Mouse (Mus musculus): ENCODE results near the gene Fam234a.

DNA sequence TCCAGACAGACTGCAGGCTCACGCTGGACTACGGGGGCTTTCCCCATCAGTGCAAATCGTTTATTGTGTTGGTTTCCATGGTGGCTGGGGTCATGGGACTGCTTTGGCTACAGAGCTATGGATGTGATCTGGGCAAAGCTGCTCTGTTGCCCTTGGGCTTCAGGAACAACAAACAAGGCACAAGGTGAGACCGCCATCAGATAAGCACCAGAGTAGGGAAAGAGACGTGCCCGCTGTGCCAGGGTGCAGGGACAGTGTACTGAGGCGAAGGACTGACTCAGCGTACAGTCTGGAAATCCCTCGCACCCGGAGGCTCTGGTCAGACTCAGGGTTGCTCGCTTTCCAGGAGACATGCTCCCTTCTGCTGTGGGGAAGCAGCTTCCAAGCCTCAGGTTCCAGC, 31.4 kb downstream of the Fam234a start:
- no peak for TF ChIP-seq CTCF (IDR thresholded peaks at IDR 0.05; ENCODE audit: low read depth)
- TF ChIP-seq EP300 (IDR thresholded peaks at IDR 0.05; ENCODE audit: low read depth), result no peak
